Mouse (Mus musculus): ENCODE measurements at regions not wholly inside any gene's neighbourhood (a gene's known extent, or its start where the extent isn't known, plus 50 kb on each side); places are given as distances from the start of the nearest gene placed in this dataset.

DNA sequence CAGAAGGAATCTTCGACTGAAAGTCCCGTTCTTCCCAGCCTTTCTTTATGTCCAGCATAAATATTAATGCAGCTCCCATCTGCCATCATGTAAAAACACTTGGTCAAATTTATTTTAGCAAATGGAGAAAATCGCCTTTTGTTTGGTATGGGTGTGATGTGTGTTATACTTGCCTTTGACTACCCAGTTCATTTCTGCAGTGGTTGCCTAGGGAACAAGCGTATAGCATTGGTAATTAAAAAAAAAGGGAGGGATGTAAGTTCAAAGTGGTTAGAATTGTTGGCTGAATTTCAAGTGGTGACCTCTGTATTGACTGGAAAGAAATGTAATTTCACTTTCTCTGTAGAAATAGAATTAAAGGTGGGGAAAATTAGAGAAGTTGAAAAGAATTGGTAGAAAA, 75.6 kb upstream of the Lcorl start:
- no peak for TF ChIP-seq CTCF (IDR thresholded peaks at IDR 0.05; ENCODE audit: low read depth, low read length)
- no peak for TF ChIP-seq POLR2A (IDR thresholded peaks at IDR 0.05; ENCODE audit: extremely low read depth, insufficient read depth, low read length)
